Mouse (Mus musculus) G1E (cell line): ENCODE data around the gene Gm47969. TPM values are rescaled to one million over a fixed set of nuclear protein-coding genes. Genes with fewer than 3 reads are reported as not detected.

Experiments used
- ATAC-seq: 2 replicates; pipeline ENCODE4 v1.8.0; 2016; ENCODE audit warnings: mild to moderate bottlenecking; ENCODE audit not compliant: insufficient number of reproducible peaks, poor library complexity, low FRiP score, severe bottlenecking; ENCODE audit errors: extremely low read depth
- DNase-seq: peaks from one replicate; pipeline ENCODE4 v3.0.0; 2012; ENCODE audit warnings: low spot score
- H3K27me3 ChIP-seq: 2 replicates; pipeline ENCODE4 v1.6.1; 2012; ENCODE audit warnings: mild to moderate bottlenecking, low read length, inconsistent platforms; ENCODE audit not compliant: insufficient read depth
- H3K36me3 ChIP-seq: replicated peaks from 2 replicates; pipeline ENCODE3; 2012; ENCODE audit warnings: mild to moderate bottlenecking, inconsistent platforms
- H3K4me1 ChIP-seq: 2 replicates; pipeline ENCODE4 v1.6.1; 2012; ENCODE audit warnings: low read depth, low read length, inconsistent platforms, mixed read lengths; ENCODE audit not compliant: insufficient read depth
- H3K4me3 ChIP-seq: 2 replicates; pipeline ENCODE4 v1.5.1; 2012; ENCODE audit warnings: low read depth, mild to moderate bottlenecking, inconsistent platforms, low read length, moderate library complexity, mixed read lengths
- H3K9me3 ChIP-seq: replicated peaks from 2 replicates; pipeline ENCODE4 v1.6.1; 2012; ENCODE audit warnings: inconsistent platforms
- CTCF ChIP-seq: IDR thresholded peaks from 2 replicates; pipeline ENCODE4 v1.5.1; 2012; ENCODE audit warnings: low read depth, low read length, inconsistent platforms, mixed read lengths
- GATA1 ChIP-seq: IDR thresholded peaks from 2 replicates; pipeline ENCODE4 v1.6.1; 2012; ENCODE audit warnings: borderline replicate concordance, low read length, inconsistent platforms, mixed read lengths
- GATA2 ChIP-seq: IDR thresholded peaks from 2 replicates; pipeline ENCODE4 v1.6.1; 2012; ENCODE audit warnings: low read depth, low read length, inconsistent platforms, borderline replicate concordance
- POLR2AphosphoS5 ChIP-seq: IDR thresholded peaks from 2 replicates; pipeline ENCODE4 v1.6.1; 2012; ENCODE audit warnings: low read depth, low read length, inconsistent platforms; ENCODE audit not compliant: insufficient replicate concordance
- TAL1 ChIP-seq: conservative IDR thresholded peaks from 2 replicates; pipeline ENCODE4 v1.6.1; 2012; ENCODE audit warnings: low read depth, low read length, inconsistent platforms, mixed read lengths
- polyA plus RNA-seq: library from polyadenylated mRNA; stranded (reverse); fragments of >175 nt; gene quantifications from 2 replicates; pipeline ENCODE4 v1.2.3, GENCODE M21; 2012
- total RNA-seq, 2 experiments: library from RNA; stranded (forward) in 1 of 2; stranded (reverse) in 1 of 2; fragments of 200-1000 nt in 1 of 2; fragments of >200 nt in 1 of 2; fragmentation: Nextera tagmentation in 1 of 2; gene quantifications; 2 replicates each; pipeline ENCODE4 v1.2.3; 2014 to 2017

The Gm47969 gene
- total and polyA plus RNA-seq, 3 experiments, result 0.16 TPM; not detected in 2

DNA sequence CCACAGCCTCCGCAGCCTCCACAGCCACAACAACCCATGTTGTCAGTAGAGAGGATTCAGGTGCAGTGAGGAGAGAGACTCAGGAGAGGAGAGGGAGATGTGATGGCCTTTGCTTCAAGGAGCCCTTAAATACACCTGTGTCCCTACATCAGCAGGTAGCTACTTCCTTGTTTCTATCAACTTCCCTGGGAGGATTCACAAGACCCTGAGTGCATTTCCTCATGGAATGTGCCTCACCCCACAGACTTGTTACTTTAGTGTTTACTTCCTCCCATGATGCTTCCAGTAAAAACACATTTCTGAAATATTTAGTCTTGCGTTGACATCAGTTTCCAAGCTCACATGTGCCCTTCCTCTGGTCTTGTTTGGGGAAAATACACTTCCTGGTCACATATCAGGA lies 2.4 kb upstream of the Gm47969 start, which contains the start of gene Krtap28-10:
Gene Krtap28-10 (minus strand): TSS at position 101 of the 400 bp plus-strand sequence.
- TF ChIP-seq POLR2AphosphoS5, result no peak
- TF ChIP-seq CTCF, result no peak
- no peak for TF ChIP-seq TAL1
- no peak for TF ChIP-seq GATA2
- no peak for TF ChIP-seq GATA1
- no peak for ATAC-seq
- H3K9me3 ChIP-seq, result no peaks in the 10 kb centered on the region
- no peak for DNase-seq
- H3K36me3 ChIP-seq, result no peaks in the 10 kb centered on the region
- H3K4me1 ChIP-seq, result no peaks in the 10 kb centered on the region
- no peak within 1 kb of the TSS for H3K4me3 ChIP-seq
- peaks cover 6% of the 10 kb centered on the region for H3K27me3 ChIP-seq

DNA sequence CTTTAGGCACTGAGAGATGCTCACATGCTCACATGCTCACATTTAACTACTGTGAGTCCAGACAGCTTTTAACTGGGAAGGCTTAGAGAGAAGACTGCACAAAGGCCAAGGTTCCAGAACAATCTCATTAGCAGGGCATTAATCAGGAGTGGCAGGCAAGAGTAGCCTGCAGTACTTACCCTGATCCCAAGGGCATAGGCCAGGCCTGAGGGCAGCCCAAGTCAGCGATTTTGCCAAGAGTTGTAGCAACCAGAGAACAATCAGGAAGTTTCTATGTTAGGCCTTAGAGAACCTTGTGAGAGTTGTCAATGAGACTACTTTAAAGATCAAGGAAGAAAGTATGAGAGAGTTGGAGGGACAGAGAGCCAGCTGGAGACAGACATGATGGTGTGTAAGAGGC lies 13.7 kb downstream of the Gm47969 start:
- Histone ChIP-seq H3K4me1 (no peaks in the 10 kb centered on the region), H3K9me3 (no peaks in the 10 kb centered on the region), H3K27me3 (peaks cover 5% of the 10 kb centered on the region), H3K36me3 (no peaks in the 10 kb centered on the region), H3K4me3 (no peak overlapping the region)
- no peak for TF ChIP-seq GATA1
- TF ChIP-seq POLR2AphosphoS5, result no peak
- no peak for TF ChIP-seq CTCF
- TF ChIP-seq GATA2, result no peak
- no peak for TF ChIP-seq TAL1
- ATAC-seq (no peak), DNase-seq (no peak)

DNA sequence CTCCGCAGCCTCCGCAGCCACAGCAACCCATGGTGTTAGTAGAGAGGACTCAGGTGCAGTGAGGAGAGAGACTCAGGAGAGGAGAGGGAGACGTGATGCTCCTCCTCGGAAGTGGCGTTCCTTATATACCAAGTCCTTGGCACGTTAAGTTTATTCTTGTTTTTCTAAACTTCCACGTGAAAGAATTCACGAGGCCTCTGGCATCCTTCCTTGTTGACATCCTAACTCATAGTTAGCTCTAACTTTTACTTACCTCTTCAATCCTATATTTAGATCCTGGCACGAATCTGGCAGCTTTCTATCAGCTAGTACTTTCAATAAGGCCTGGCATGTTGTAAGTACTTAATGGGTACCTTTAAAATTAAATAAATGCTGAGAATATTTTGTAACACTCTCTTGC lies 14.5 kb downstream of the Gm47969 start, which contains the start of gene A030005K14Rik:
Gene A030005K14Rik (minus strand): TSS at position 101 of the 400 bp plus-strand sequence.
- Histone ChIP-seq H3K4me1 (no peaks in the 10 kb centered on the region), H3K9me3 (no peaks in the 10 kb centered on the region), H3K27me3 (peaks cover 5% of the 10 kb centered on the region), H3K4me3 (no peak within 1 kb of the TSS), H3K36me3 (no peaks in the 10 kb centered on the region)
- DNase-seq, result no peak
- TF ChIP-seq GATA2 (no peak), POLR2AphosphoS5 (no peak), CTCF (no peak), GATA1 (no peak), TAL1 (no peak)
- ATAC-seq, result no peak

DNA sequence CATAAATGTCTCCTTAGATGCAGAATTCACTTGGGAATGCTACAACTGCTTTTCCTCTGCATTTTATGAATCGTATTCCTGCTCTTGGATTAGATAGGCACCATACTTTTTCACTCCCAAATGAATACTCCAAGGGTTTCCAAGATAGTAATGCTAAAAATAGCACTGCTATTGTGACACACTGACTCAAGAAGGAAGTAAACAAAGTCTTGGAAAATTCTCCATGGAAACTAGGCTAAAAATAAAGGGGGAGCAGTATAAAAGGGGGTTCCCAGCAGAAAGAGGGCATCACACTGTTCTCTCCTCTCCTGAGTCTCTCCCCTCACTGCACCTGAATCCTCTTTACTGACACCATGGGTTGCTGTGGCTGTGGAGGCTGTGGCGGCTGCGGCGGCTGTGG lies 15.9 kb downstream of the Gm47969 start, which contains the start of gene Krtap28-13:
Gene Krtap28-13 (plus strand): TSS at position 288 of the 400 bp plus-strand sequence.
- no peak for TF ChIP-seq GATA2
- no peak for TF ChIP-seq POLR2AphosphoS5
- TF ChIP-seq TAL1, result no peak
- no peak for TF ChIP-seq GATA1
- TF ChIP-seq CTCF, result no peak

DNA sequence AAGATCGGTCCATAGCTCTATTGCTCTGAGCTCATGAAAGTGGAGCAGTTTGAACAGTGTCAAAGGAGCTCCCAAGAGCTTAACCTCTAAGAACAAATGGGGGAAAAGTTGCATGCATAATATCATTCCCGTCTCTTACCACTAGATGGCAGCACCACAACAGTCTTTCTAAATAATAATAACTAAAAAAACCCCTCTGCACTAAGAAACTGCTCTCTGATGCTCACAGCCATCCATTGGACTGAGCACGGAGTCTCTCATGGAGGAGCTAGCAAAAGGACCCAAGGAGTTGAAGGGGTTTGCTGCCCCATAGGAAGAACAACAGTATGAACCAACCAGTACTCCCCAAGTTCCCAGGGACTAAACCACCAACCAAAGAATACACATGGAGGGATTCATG lies 20.1 kb downstream of the Gm47969 start:
- no peaks in the 10 kb centered on the region for H3K36me3 ChIP-seq
- H3K27me3 ChIP-seq, result peaks cover 9% of the 10 kb centered on the region
- ATAC-seq (no peak; the same call in 1 of the 2 replicates), DNase-seq (peak; percentile 29)
- TF ChIP-seq TAL1 (no peak), POLR2AphosphoS5 (no peak), GATA2 (no peak), CTCF (no peak), GATA1 (no peak)
- no peak overlapping the region for H3K4me3 ChIP-seq
- no peaks in the 10 kb centered on the region for H3K4me1 ChIP-seq
- no peaks in the 10 kb centered on the region for H3K9me3 ChIP-seq

More for the DNA sequence above, 15.9 kb downstream of the Gm47969 start, which contains the start of gene Krtap28-13:
- no peaks in the 10 kb centered on the region for H3K9me3 ChIP-seq
- H3K4me3 ChIP-seq, result no peak within 1 kb of the TSS
- no peaks in the 10 kb centered on the region for H3K4me1 ChIP-seq
- ATAC-seq (no peak), DNase-seq (no peak)
- no peaks in the 10 kb centered on the region for H3K36me3 ChIP-seq
- peaks cover 5% of the 10 kb centered on the region for H3K27me3 ChIP-seq

DNA sequence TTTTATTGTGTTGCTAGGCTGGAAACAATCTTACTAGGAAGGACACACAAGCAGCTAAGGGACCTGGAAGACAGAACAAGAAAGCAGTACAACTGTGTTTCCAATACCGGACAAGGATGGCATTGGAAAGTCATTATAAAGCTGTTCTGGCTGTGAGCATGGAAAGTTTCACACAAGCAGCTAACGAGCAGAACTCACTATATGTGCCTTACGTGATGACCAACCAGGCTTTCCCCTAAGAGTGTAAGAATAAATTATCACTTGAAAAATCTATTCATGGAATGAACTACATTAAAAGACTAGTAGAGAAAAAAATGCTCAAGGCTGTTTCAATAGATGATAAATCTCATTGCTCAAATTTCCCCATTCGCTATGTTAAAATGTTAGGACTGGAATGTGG lies 21.8 kb downstream of the Gm47969 start:
- ATAC-seq, result no peak
- no peak for TF ChIP-seq GATA2
- Histone ChIP-seq H3K4me1 (no peaks in the 10 kb centered on the region), H3K9me3 (no peaks in the 10 kb centered on the region), H3K27me3 (peaks cover 9% of the 10 kb centered on the region), H3K36me3 (no peaks in the 10 kb centered on the region), H3K4me3 (no peak overlapping the region)
- no peak for DNase-seq

DNA sequence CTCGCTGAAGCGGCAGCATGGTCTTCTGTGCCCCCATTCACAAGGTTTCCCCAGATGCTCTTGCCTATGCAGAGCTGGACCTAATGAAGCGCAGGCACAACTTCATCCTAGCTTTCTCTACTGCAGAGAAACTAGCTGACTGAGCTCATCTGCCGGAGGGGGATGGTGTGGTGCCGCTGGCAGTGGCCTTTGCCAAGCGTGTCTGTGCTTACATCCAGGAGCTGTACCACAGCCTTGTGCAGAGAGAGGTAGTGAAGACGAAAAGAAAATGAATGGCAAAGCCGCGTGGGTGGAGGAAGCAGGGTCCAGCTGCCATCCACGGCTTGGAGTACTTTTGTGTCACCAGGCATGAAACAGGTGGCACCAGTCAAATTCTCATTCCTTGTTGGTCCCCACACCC lies 22.5 kb downstream of the Gm47969 start:
- Histone ChIP-seq H3K9me3 (no peaks in the 10 kb centered on the region), H3K27me3 (peaks cover 9% of the 10 kb centered on the region), H3K36me3 (no peaks in the 10 kb centered on the region), H3K4me3 (no peak overlapping the region), H3K4me1 (no peaks in the 10 kb centered on the region)
- TF ChIP-seq GATA1 (no peak), POLR2AphosphoS5 (no peak), TAL1 (no peak), CTCF (no peak), GATA2 (no peak)
- ATAC-seq, result no peak
- no peak for DNase-seq
